Mouse (Mus musculus): ENCODE measurements around the gene Adamts20. TPM values are rescaled to one million over a fixed set of nuclear protein-coding genes. Genes with fewer than 3 reads are reported as not detected.

The Adamts20 gene
- total RNA-seq, 2 experiments from 2014 or later = 13.6 to 17.5 TPM

GRCm38 (mm10) chr15:94223101-94223500, 242.1 kb downstream of the Adamts20 start:
- H3K4me3 ChIP-seq = no peak overlapping the region
- H3K27ac ChIP-seq = no peak overlapping the region
- no peak for TF ChIP-seq CTCF (conservative IDR thresholded peaks at IDR 0.05)
- no peak for DNase-seq (ENCODE audit: low spot score in 2 of 2)

- no peak for DNase-seq (ENCODE audit: low spot score in 2 of 2)
- H3K27ac ChIP-seq = no peak overlapping the region
- no peak overlapping the region for H3K4me3 ChIP-seq
- no peak for TF ChIP-seq CTCF (conservative IDR thresholded peaks at IDR 0.05)
Observed at GRCm38 (mm10) chr15:94220686-94221085, 244.5 kb downstream of the Adamts20 start.

Other genes with a start within 250 kb of the Adamts20 start
- gene Pus7l, start 78.1 kb upstream of the Adamts20 start, total RNA-seq (2021) = 1 to 10 TPM; 3.7 to 4.3 TPM
- gene Irak4, start 78.2 kb upstream of the Adamts20 start, total RNA-seq (2021) = 1 to 10 TPM; 1.8 to 3.4 TPM
- gene Twf1, start 124.5 kb upstream of the Adamts20 start, total RNA-seq (2021) = 10 to 100 TPM; 52.0 to 69.4 TPM
- gene Tmem117, start 163.8 kb upstream of the Adamts20 start, total RNA-seq (2021) = 1 to 10 TPM; 8.9 to 9.1 TPM